Mouse (Mus musculus) liver, embryonic 14.5 days (tissue): Measurements from ENCODE around the gene Tsnax.
A peak's percentile ranks its signal among the peaks of the same experiment; 100 is the strongest.

Experiments
- CTCF ChIP-seq: IDR thresholded peaks from 2 replicates; pipeline ENCODE4 v1.5.1; 2016; ENCODE audit warnings: antibody characterized with exemption, low read depth, control low read depth
- EP300 ChIP-seq: IDR thresholded peaks from 2 replicates; pipeline ENCODE4 v1.6.1; 2016; ENCODE audit warnings: antibody characterized with exemption, low read depth

DNA sequence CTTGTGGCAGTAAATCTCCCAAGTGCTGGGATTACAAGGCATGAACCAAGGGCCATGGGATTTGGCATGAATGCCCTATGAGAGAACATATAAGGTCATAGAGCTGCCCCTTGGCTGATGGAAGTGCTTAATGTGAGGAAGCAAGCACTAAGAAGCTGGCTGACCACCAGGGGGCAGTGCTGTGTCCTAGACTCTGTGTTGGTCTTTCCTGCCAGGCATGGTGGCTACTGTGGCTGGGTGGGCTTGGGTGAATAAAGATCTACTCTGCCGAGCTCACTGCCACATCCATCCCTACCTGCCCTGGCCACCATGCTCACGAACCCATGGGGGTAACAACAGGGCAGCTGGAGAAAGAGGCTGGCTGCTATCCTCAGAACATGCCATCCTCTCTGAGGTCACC lies 39.2 kb downstream of the Tsnax start:
- TF ChIP-seq CTCF (peak; percentile 89), EP300 (no peak)
